ENCODE assay signal across 8 mouse cellular contexts in the genomic region with DNA sequence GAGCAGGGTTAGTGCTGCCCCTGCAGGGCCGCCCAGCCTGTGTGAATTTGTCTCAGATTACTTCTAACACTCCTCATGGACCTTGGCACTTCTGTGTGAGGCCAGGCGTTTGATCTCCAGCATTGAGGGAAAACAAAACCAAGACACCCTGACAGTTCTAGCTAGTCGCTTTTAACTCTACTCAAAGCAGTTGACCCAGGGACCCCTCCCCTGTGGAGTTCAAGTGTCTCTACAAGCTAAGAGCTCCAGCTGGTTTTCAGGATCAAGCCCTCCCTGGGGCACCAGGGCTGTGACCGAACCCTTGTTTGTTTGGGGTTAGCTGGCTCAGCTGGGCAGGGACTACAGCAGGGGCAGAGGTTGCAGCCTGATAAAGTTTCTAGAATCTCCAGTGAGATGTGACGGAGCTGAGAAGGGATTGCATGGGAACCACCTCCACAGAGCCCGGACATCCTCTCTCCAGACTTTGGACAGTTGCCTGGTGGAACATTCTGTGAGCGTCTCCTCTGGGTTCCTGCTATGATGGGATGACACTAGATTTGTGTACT. TPM values are rescaled to one million over a fixed set of nuclear protein-coding genes. Genes with fewer than 3 reads are reported as not detected.
DNase-seq lines count a peak whose midpoint lies in the region; ATAC-seq and TF ChIP-seq lines count a peak whose summit lies in the region.

No protein-coding gene starts in this region.

- no peaks in the 10 kb centered on the region for H3K27me3 ChIP-seq in heart, embryonic 12.5 days (replicated peaks)
- H3K27me3 ChIP-seq in intestine, embryonic 15.5 days (replicated peaks), result no peaks in the 10 kb centered on the region
- H3K27me3 ChIP-seq in lung, embryonic 16.5 days (ENCODE audit: control insufficient read depth, insufficient read depth, low read depth, low read length), result no peaks in the 10 kb centered on the region
- H3K27me3 ChIP-seq in thymus, adult 2 months (ENCODE audit: control insufficient read depth, insufficient read depth, low read length), result no peaks in the 10 kb centered on the region

- TF ChIP-seq CTCF in thymus, adult 2 months (IDR thresholded peaks at IDR 0.05; ENCODE audit: borderline replicate concordance, control insufficient read depth, extremely low read depth, insufficient read depth, low read length, poor library complexity), result no peak

- H3K4me3 ChIP-seq in heart, embryonic 12.5 days, result no peak overlapping the region
- no peak overlapping the region for H3K4me3 ChIP-seq in intestine, embryonic 15.5 days (replicated peaks)
- H3K4me3 ChIP-seq in lung, embryonic 16.5 days (ENCODE audit: low read length), result no peak overlapping the region
- no peak overlapping the region for H3K4me3 ChIP-seq in thymus, adult 2 months (ENCODE audit: control insufficient read depth, insufficient read depth, low read length)

- TF ChIP-seq POLR2A in thymus, adult 2 months (IDR thresholded peaks at IDR 0.05; ENCODE audit: control insufficient read depth, extremely low read depth, insufficient read depth, low read length, poor library complexity), result no peak

- H3K9me3 ChIP-seq in heart, embryonic 12.5 days (replicated peaks), result no peaks in the 10 kb centered on the region
- no peaks in the 10 kb centered on the region for H3K9me3 ChIP-seq in intestine, embryonic 15.5 days
- no peaks in the 10 kb centered on the region for H3K9me3 ChIP-seq in lung, embryonic 16.5 days (ENCODE audit: control insufficient read depth, low read length)

- peaks cover 28% of the 10 kb centered on the region for H3K4me1 ChIP-seq in heart, embryonic 12.5 days (replicated peaks)
- peaks cover 41% of the 10 kb centered on the region for H3K4me1 ChIP-seq in intestine, embryonic 15.5 days (replicated peaks)
- peaks cover 43% of the 10 kb centered on the region for H3K4me1 ChIP-seq in lung, embryonic 16.5 days (replicated peaks; ENCODE audit: control insufficient read depth, insufficient read depth, low read length)
- H3K4me1 ChIP-seq in thymus, adult 2 months (replicated peaks; ENCODE audit: control insufficient read depth, insufficient read depth, low read length), result no peaks in the 10 kb centered on the region

- H3K36me3 ChIP-seq in heart, embryonic 12.5 days, result no peaks in the 10 kb centered on the region
- no peaks in the 10 kb centered on the region for H3K36me3 ChIP-seq in intestine, embryonic 15.5 days
- no peaks in the 10 kb centered on the region for H3K36me3 ChIP-seq in lung, embryonic 16.5 days (ENCODE audit: control insufficient read depth, insufficient read depth, low read length)
- H3K36me3 ChIP-seq in thymus, adult 2 months (ENCODE audit: control insufficient read depth, insufficient read depth, low read length), result no peaks in the 10 kb centered on the region

- peak; percentile 60 to 74 for DNase-seq in heart, adult 18-20 months
- peak; percentile 69 for DNase-seq in embryo, embryonic 10.5 days (ENCODE audit: low spot score)
- no peak for DNase-seq in thymus, adult 2 months

- WGBS in heart, embryonic 12.5 days, result 41% methylated on average over 7 of the region's 7 CpGs
- 39% methylated on average over 7 of the region's 7 CpGs for WGBS in intestine, embryonic 15.5 days
- WGBS in lung, embryonic 16.5 days, result 31% methylated on average over 7 of the region's 7 CpGs
- 92% methylated on average over 7 of the region's 7 CpGs for WGBS in thymus, adult 2 months

- no peak overlapping the region for H3K9ac ChIP-seq in heart, embryonic 12.5 days
- no peak overlapping the region for H3K9ac ChIP-seq in intestine, embryonic 15.5 days
- no peak overlapping the region for H3K9ac ChIP-seq in lung, embryonic 16.5 days (ENCODE audit: low read length)

- ATAC-seq in heart, embryonic 12.5 days (ENCODE audit: insufficient number of reproducible peaks, low FRiP score), result no peak
- ATAC-seq in intestine, embryonic 15.5 days, result peak; percentile 48
- peak; percentile 37; the same call in 1 of the 2 replicates for ATAC-seq in lung, embryonic 16.5 days (ENCODE audit: low read depth)
- ATAC-seq in inflammation-experienced regulatory T-cells, adult 6 months, result no peak
- no peak for ATAC-seq in granulocyte monocyte progenitor cell, adult 5-6 weeks (replicated peaks; ENCODE audit: poor library complexity, severe bottlenecking)

- no peak overlapping the region for H3K27ac ChIP-seq in heart, embryonic 12.5 days (ENCODE audit: poor library complexity, severe bottlenecking)
- H3K27ac ChIP-seq in intestine, embryonic 15.5 days, result peak overlapping the region; percentile 39; the same call in 1 of the 2 replicates
- no peak overlapping the region; the same call in 1 of the 2 replicates for H3K27ac ChIP-seq in lung, embryonic 16.5 days (ENCODE audit: low read length)
- no peak overlapping the region for H3K27ac ChIP-seq in thymus, adult 2 months (ENCODE audit: control insufficient read depth, insufficient read depth, low read length)

- H3K4me2 ChIP-seq in heart, embryonic 12.5 days, result no peak overlapping the region
- H3K4me2 ChIP-seq in intestine, embryonic 15.5 days (replicated peaks), result no peak overlapping the region
- no peak overlapping the region for H3K4me2 ChIP-seq in lung, embryonic 16.5 days (ENCODE audit: low read depth, low read length)

RNA-seq across cellular contexts. Expression of a gene that starts 49.6 kb away (rescaled TPM):
- total RNA-seq in heart, adult 18-20 months (2021), result 10 to 100 TPM; 22.0 to 25.3 TPM
- 22.0 and 24.2 TPM in 2 replicates for polyA plus RNA-seq in heart, embryonic 12.5 days (2016; fragmentation: Nextera tagmentation; extraction: Ambion mirVana)
- 24.2 and 25.0 TPM in 2 replicates for polyA plus RNA-seq in intestine, embryonic 15.5 days (2015; fragmentation: Nextera tagmentation; extraction: Ambion mirVana)
- 49.5 and 50.4 TPM in 2 replicates for polyA plus RNA-seq in lung, embryonic 16.5 days (2015; fragmentation: Nextera tagmentation; extraction: Ambion mirVana)
- polyA plus RNA-seq in inflammation-experienced regulatory T-cells, adult 6 months (2017; shearing (Covaris generic)), result 10 to 100 TPM; 39.2 to 72.4 (median 62.7) TPM
- 19.7 and 21.6 TPM in 2 replicates for total RNA-seq in granulocyte monocyte progenitor cell, adult 5-6 weeks (2014; fragmentation: Nextera tagmentation)
- 22.3 and 35.6 TPM in 2 replicates for total RNA-seq in granulocyte monocyte progenitor cell, adult 5-6 weeks (2017)
- 204 and 239 TPM in 2 replicates for polyA plus RNA-seq in thymus, adult 2 months (2012; rRNA removed)

Comparison
In these comparisons a context has a peak if more than half of its experiments do, and no peak if none do; other contexts are left out.
1. ATAC-seq: peak in intestine, embryonic 15.5 days (single experiment) and lung, embryonic 16.5 days (single experiment); none in heart, embryonic 12.5 days (single experiment), inflammation-experienced regulatory T-cells, adult 6 months (single experiment) and granulocyte monocyte progenitor cell, adult 5-6 weeks (single experiment).